Mouse (Mus musculus) C2C12 (cell line): Measurements from ENCODE around the gene Glb1l.

Source experiments
- CEBPB ChIP-seq: IDR thresholded peaks from one replicate; pipeline ENCODE4 v1.6.1; 2011; ENCODE audit warnings: low read depth, mild to moderate bottlenecking, control low read depth, moderate library complexity
- CTCF ChIP-seq: IDR thresholded peaks from one replicate; pipeline ENCODE4 v1.5.1; 2011; ENCODE audit not compliant: control insufficient read depth, insufficient read depth, insufficient read length
- FOSL1 ChIP-seq: IDR thresholded peaks from one replicate; pipeline ENCODE4 v1.8.0; 2011; ENCODE audit warnings: mild to moderate bottlenecking, low read length; ENCODE audit not compliant: poor library complexity, insufficient read depth, severe bottlenecking
- MAX ChIP-seq: IDR thresholded peaks from one replicate; pipeline ENCODE4 v1.6.1; 2011; ENCODE audit warnings: mild to moderate bottlenecking, control low read depth
- MYOD1 ChIP-seq: IDR thresholded peaks from one replicate; pipeline ENCODE4 v1.6.1; 2011; ENCODE audit warnings: low read depth; ENCODE audit not compliant: control insufficient read depth, insufficient read length
- MYOG ChIP-seq: IDR thresholded peaks from one replicate; pipeline ENCODE4 v1.6.1; 2011; ENCODE audit not compliant: control insufficient read depth, insufficient read length; ENCODE audit errors: extremely low read depth

DNA sequence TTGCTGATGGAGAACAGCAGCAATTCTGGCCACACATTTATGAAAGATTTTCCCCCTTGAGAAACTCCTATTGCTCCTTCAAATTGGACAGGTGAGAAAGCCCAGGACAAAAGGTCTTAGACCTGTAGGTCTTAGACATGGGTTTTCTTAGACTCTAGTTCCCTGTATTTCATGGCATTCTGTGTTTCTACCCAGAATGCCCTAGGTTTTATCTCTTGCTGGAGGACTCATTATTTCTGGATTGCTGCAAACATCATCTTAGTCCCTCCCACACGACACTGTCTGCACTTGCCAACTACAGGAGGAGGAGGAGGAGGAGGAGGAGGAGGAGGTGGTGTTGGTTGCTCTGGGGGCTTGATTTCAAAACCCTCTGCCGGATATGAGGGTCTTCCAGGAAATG lies 15.5 kb upstream of the Glb1l start:
- no peak for TF ChIP-seq MYOG
- no peak for TF ChIP-seq CTCF
- no peak for TF ChIP-seq MAX
- TF ChIP-seq CEBPB: no peak
- TF ChIP-seq FOSL1: no peak
- no peak for TF ChIP-seq MYOD1
